Mouse (Mus musculus): ENCODE results near the gene Gm10563.

The Gm10563 gene

GRCm38 (mm10) chr4:155596606-155597005, 48.6 kb downstream of the Gm10563 start:
- Histone ChIP-seq H3K9me3 (ENCODE audit: low read length) (no peaks in the 10 kb centered on the region), H3K4me3 (replicated peaks; ENCODE audit: low read length) (no peak overlapping the region), H3K36me3 (ENCODE audit: insufficient read depth, low read length) (no peaks in the 10 kb centered on the region), H3K27me3 (ENCODE audit: insufficient read depth, low read length) (no peaks in the 10 kb centered on the region), H3K4me1 (replicated peaks; ENCODE audit: low read depth, low read length) (peaks cover 25% of the 10 kb centered on the region)
- TF ChIP-seq POU5F1 (IDR thresholded peaks at IDR 0.05; ENCODE audit: borderline replicate concordance, low read length), result no peak

- H3K9me3 ChIP-seq (ENCODE audit: low read length), result no peaks in the 10 kb centered on the region
- peaks cover 5% of the 10 kb centered on the region for H3K36me3 ChIP-seq (ENCODE audit: insufficient read depth, low read length)
- H3K4me1 ChIP-seq (replicated peaks; ENCODE audit: low read depth, low read length), result peaks cover 24% of the 10 kb centered on the region
- TF ChIP-seq CTCF (conservative IDR thresholded peaks at IDR 0.05; ENCODE audit: low read length), result no peak
- no peak for TF ChIP-seq POU5F1 (IDR thresholded peaks at IDR 0.05; ENCODE audit: borderline replicate concordance, low read length)
- no peak for TF ChIP-seq NANOG (IDR thresholded peaks at IDR 0.05; ENCODE audit: borderline replicate concordance, low read length)
- no peak overlapping the region for H3K4me3 ChIP-seq (replicated peaks; ENCODE audit: low read length)
- no peaks in the 10 kb centered on the region for H3K27me3 ChIP-seq (ENCODE audit: insufficient read depth, low read length)
Measured at GRCm38 (mm10) chr4:155595777-155596176, 49.4 kb downstream of the Gm10563 start.

- Histone ChIP-seq H3K27me3 (ENCODE audit: insufficient read depth, low read length) (no peaks in the 10 kb centered on the region), H3K36me3 (ENCODE audit: insufficient read depth, low read length) (peaks cover 24% of the 10 kb centered on the region), H3K4me3 (replicated peaks; ENCODE audit: low read length) (no peak overlapping the region), H3K4me1 (replicated peaks; ENCODE audit: low read depth, low read length) (peaks cover 10% of the 10 kb centered on the region), H3K9me3 (ENCODE audit: low read length) (no peaks in the 10 kb centered on the region)
- TF ChIP-seq CTCF (conservative IDR thresholded peaks at IDR 0.05; ENCODE audit: low read length), result no peak
- no peak for TF ChIP-seq NANOG (IDR thresholded peaks at IDR 0.05; ENCODE audit: borderline replicate concordance, low read length)
- no peak for TF ChIP-seq POU5F1 (IDR thresholded peaks at IDR 0.05; ENCODE audit: borderline replicate concordance, low read length)
Measured at GRCm38 (mm10) chr4:155593780-155594179, 51.4 kb downstream of the Gm10563 start.

GRCm38 (mm10) chr4:155591012-155591719, 54.0 kb downstream of the Gm10563 start:
- TF ChIP-seq NANOG (IDR thresholded peaks at IDR 0.05; ENCODE audit: borderline replicate concordance, low read length), result no peak
- no peak for TF ChIP-seq POU5F1 (IDR thresholded peaks at IDR 0.05; ENCODE audit: borderline replicate concordance, low read length)
- TF ChIP-seq CTCF (conservative IDR thresholded peaks at IDR 0.05; ENCODE audit: low read length), result no peak
- Histone ChIP-seq H3K4me3 (replicated peaks; ENCODE audit: low read length) (no peak overlapping the region), H3K27me3 (ENCODE audit: insufficient read depth, low read length) (no peaks in the 10 kb centered on the region), H3K9me3 (ENCODE audit: low read length) (no peaks in the 10 kb centered on the region), H3K36me3 (ENCODE audit: insufficient read depth, low read length) (peaks cover 50% of the 10 kb centered on the region), H3K4me1 (replicated peaks; ENCODE audit: low read depth, low read length) (no peaks in the 10 kb centered on the region; the same call in 1 of the 2 replicates)

GRCm38 (mm10) chr4:155589356-155589755, 55.9 kb downstream of the Gm10563 start:
- Histone ChIP-seq H3K4me3 (replicated peaks; ENCODE audit: low read length) (no peak overlapping the region), H3K9me3 (ENCODE audit: low read length) (no peaks in the 10 kb centered on the region), H3K27me3 (ENCODE audit: insufficient read depth, low read length) (no peaks in the 10 kb centered on the region), H3K4me1 (replicated peaks; ENCODE audit: low read depth, low read length) (no peaks in the 10 kb centered on the region), H3K36me3 (ENCODE audit: insufficient read depth, low read length) (peaks cover 68% of the 10 kb centered on the region)
- TF ChIP-seq POU5F1 (IDR thresholded peaks at IDR 0.05; ENCODE audit: borderline replicate concordance, low read length) (no peak), CTCF (conservative IDR thresholded peaks at IDR 0.05; ENCODE audit: low read length) (no peak), NANOG (IDR thresholded peaks at IDR 0.05; ENCODE audit: borderline replicate concordance, low read length) (no peak)

- no peak overlapping the region for H3K4me3 ChIP-seq (replicated peaks; ENCODE audit: low read length)
- no peaks in the 10 kb centered on the region for H3K27me3 ChIP-seq (ENCODE audit: insufficient read depth, low read length)
- H3K36me3 ChIP-seq (ENCODE audit: insufficient read depth, low read length), result peaks cover 93% of the 10 kb centered on the region
- no peak for TF ChIP-seq POU5F1 (IDR thresholded peaks at IDR 0.05; ENCODE audit: borderline replicate concordance, low read length)
- no peak for TF ChIP-seq NANOG (IDR thresholded peaks at IDR 0.05; ENCODE audit: borderline replicate concordance, low read length)
- TF ChIP-seq CTCF (conservative IDR thresholded peaks at IDR 0.05; ENCODE audit: low read length), result no peak
- no peaks in the 10 kb centered on the region for H3K9me3 ChIP-seq (ENCODE audit: low read length)
- H3K4me1 ChIP-seq (replicated peaks; ENCODE audit: low read depth, low read length), result peaks cover 4% of the 10 kb centered on the region; the same call in 1 of the 2 replicates
Measured at GRCm38 (mm10) chr4:155582279-155582905, 62.8 kb downstream of the Gm10563 start.

GRCm38 (mm10) chr4:155580420-155580819, 64.8 kb downstream of the Gm10563 start:
- peaks cover 82% of the 10 kb centered on the region for H3K36me3 ChIP-seq (ENCODE audit: insufficient read depth, low read length)
- H3K9me3 ChIP-seq (ENCODE audit: low read length), result no peaks in the 10 kb centered on the region
- H3K4me1 ChIP-seq (replicated peaks; ENCODE audit: low read depth, low read length), result peaks cover 20% of the 10 kb centered on the region
- H3K4me3 ChIP-seq (replicated peaks; ENCODE audit: low read length), result no peak overlapping the region
- H3K27me3 ChIP-seq (ENCODE audit: insufficient read depth, low read length), result no peaks in the 10 kb centered on the region
- TF ChIP-seq CTCF (conservative IDR thresholded peaks at IDR 0.05; ENCODE audit: low read length) (peak; percentile 93), NANOG (IDR thresholded peaks at IDR 0.05; ENCODE audit: borderline replicate concordance, low read length) (no peak)

- Histone ChIP-seq H3K36me3 (ENCODE audit: insufficient read depth, low read length) (peaks cover 64% of the 10 kb centered on the region), H3K27me3 (ENCODE audit: insufficient read depth, low read length) (no peaks in the 10 kb centered on the region), H3K9me3 (ENCODE audit: low read length) (no peaks in the 10 kb centered on the region), H3K4me3 (replicated peaks; ENCODE audit: low read length) (no peak overlapping the region), H3K4me1 (replicated peaks; ENCODE audit: low read depth, low read length) (peaks cover 37% of the 10 kb centered on the region)
- no peak for TF ChIP-seq POU5F1 (IDR thresholded peaks at IDR 0.05; ENCODE audit: borderline replicate concordance, low read length)
- TF ChIP-seq NANOG (IDR thresholded peaks at IDR 0.05; ENCODE audit: borderline replicate concordance, low read length), result no peak
- no peak for TF ChIP-seq CTCF (conservative IDR thresholded peaks at IDR 0.05; ENCODE audit: low read length)
Measured at GRCm38 (mm10) chr4:155578336-155579125, 66.7 kb downstream of the Gm10563 start.
